Mouse (Mus musculus): ENCODE results near the gene Hoxb4.

Gene Hoxb4

GRCm38 (mm10) chr11:96284774-96285734, 33.0 kb upstream of the Hoxb4 start:
- no peak for DNase-seq (ENCODE audit: low spot score in 2 of 2)

- no peak for DNase-seq (ENCODE audit: low spot score in 2 of 2)
These were observed 32.0 kb upstream of the Hoxb4 start, which contains the start of gene Hoxb7 for GRCm38 (mm10) chr11:96285771-96286738. Hoxb7 (plus strand) TSS chr11:96286623.

- no peak for DNase-seq (ENCODE audit: low spot score in 2 of 2)
These were observed 31.2 kb upstream of the Hoxb4 start for GRCm38 (mm10) chr11:96286739-96287385.

- no peak for DNase-seq (ENCODE audit: low spot score in 2 of 2)
These were observed 30.7 kb upstream of the Hoxb4 start for GRCm38 (mm10) chr11:96287411-96287810.

- no peak for DNase-seq (ENCODE audit: low spot score in 2 of 2)
These were observed 29.4 kb upstream of the Hoxb4 start for GRCm38 (mm10) chr11:96288455-96289221.

- no peak for DNase-seq (ENCODE audit: low spot score in 2 of 2)
These were observed 28.8 kb upstream of the Hoxb4 start for GRCm38 (mm10) chr11:96289293-96289692.

GRCm38 (mm10) chr11:96289837-96290236, 28.2 kb upstream of the Hoxb4 start:
- no peak for DNase-seq (ENCODE audit: low spot score in 2 of 2)

- DNase-seq (ENCODE audit: low spot score in 2 of 2) = no peak
These were observed 27.2 kb upstream of the Hoxb4 start for GRCm38 (mm10) chr11:96290705-96291355.

- DNase-seq (ENCODE audit: low spot score in 2 of 2) = no peak
These were observed 26.1 kb upstream of the Hoxb4 start, which contains the start of gene Hoxb6 for GRCm38 (mm10) chr11:96291681-96292564. Hoxb6 (plus strand) TSS chr11:96292476.

GRCm38 (mm10) chr11:96292565-96293301, 25.3 kb upstream of the Hoxb4 start:
- DNase-seq (ENCODE audit: low spot score in 2 of 2) = no peak

- no peak for DNase-seq (ENCODE audit: low spot score in 2 of 2)
These were observed 24.7 kb upstream of the Hoxb4 start for GRCm38 (mm10) chr11:96293302-96293921.

- peak in 1 of 2 experiments; percentile 35 for DNase-seq (ENCODE audit: low spot score in 2 of 2)
These were observed 23.6 kb upstream of the Hoxb4 start for GRCm38 (mm10) chr11:96294245-96295091.

- DNase-seq (ENCODE audit: low spot score in 2 of 2) = no peak
These were observed 22.8 kb upstream of the Hoxb4 start for GRCm38 (mm10) chr11:96295092-96295835.

- DNase-seq (ENCODE audit: low spot score in 2 of 2) = no peak
These were observed 21.1 kb upstream of the Hoxb4 start for GRCm38 (mm10) chr11:96296997-96297396.

GRCm38 (mm10) chr11:96297428-96297827, 20.6 kb upstream of the Hoxb4 start:
- no peak for DNase-seq (ENCODE audit: low spot score in 2 of 2)

GRCm38 (mm10) chr11:96297968-96298635, 20.0 kb upstream of the Hoxb4 start:
- no peak for DNase-seq (ENCODE audit: low spot score in 2 of 2)

Data from frontal cortex, postnatal 36 days (tissue).